Mouse (Mus musculus) G1E (cell line): Measurements from ENCODE around the gene Spata2.
A peak's percentile ranks its signal among the peaks of the same experiment; 100 is the strongest.

Source experiments
- CTCF ChIP-seq: IDR thresholded peaks from 2 replicates; pipeline ENCODE4 v1.5.1; 2012; ENCODE audit warnings: low read depth, low read length, inconsistent platforms, mixed read lengths
- GATA1 ChIP-seq: IDR thresholded peaks from 2 replicates; pipeline ENCODE4 v1.6.1; 2012; ENCODE audit warnings: borderline replicate concordance, low read length, inconsistent platforms, mixed read lengths
- POLR2AphosphoS5 ChIP-seq: IDR thresholded peaks from 2 replicates; pipeline ENCODE4 v1.6.1; 2012; ENCODE audit warnings: low read depth, low read length, inconsistent platforms; ENCODE audit not compliant: insufficient replicate concordance

GRCm38 (mm10) chr2:167537476-167538297, 45.0 kb upstream of the Spata2 start, which contains the start of gene Snai1:
- TF ChIP-seq CTCF (peak; percentile 30; the same call in 1 of the 2 replicates), GATA1 (no peak), POLR2AphosphoS5 (no peak)
